Mouse (Mus musculus) layer of hippocampus, adult 9-11 months (tissue): ENCODE data around the gene Fgd3.

ENCODE experiments used
- DNase-seq: peaks from one replicate; pipeline ENCODE4 v3.0.0; 2022

The Fgd3 gene

GRCm38 (mm10) chr13:49300771-49301170, 19.3 kb downstream of the Fgd3 start:
- no peak for DNase-seq

GRCm38 (mm10) chr13:49298514-49299381, 21.4 kb downstream of the Fgd3 start:
- peak; percentile 59 for DNase-seq

- no peak for DNase-seq
These were observed 23.8 kb downstream of the Fgd3 start for GRCm38 (mm10) chr13:49296270-49296669.

- no peak for DNase-seq
These were observed 26.0 kb downstream of the Fgd3 start for GRCm38 (mm10) chr13:49294108-49294507.

GRCm38 (mm10) chr13:49291949-49292348, 28.2 kb downstream of the Fgd3 start:
- no peak for DNase-seq

GRCm38 (mm10) chr13:49291398-49291797, 28.7 kb downstream of the Fgd3 start:
- DNase-seq: no peak

GRCm38 (mm10) chr13:49287224-49287623, 32.9 kb downstream of the Fgd3 start:
- DNase-seq: no peak

GRCm38 (mm10) chr13:49286750-49287149, 33.4 kb downstream of the Fgd3 start:
- DNase-seq: no peak

GRCm38 (mm10) chr13:49283686-49284085, 36.4 kb downstream of the Fgd3 start:
- no peak for DNase-seq

- DNase-seq: no peak
These were observed 37.9 kb downstream of the Fgd3 start for GRCm38 (mm10) chr13:49282168-49282567.

GRCm38 (mm10) chr13:49271831-49272765, 48.0 kb downstream of the Fgd3 start:
- peak; percentile 57 for DNase-seq

- no peak for DNase-seq
These were observed 49.6 kb downstream of the Fgd3 start for GRCm38 (mm10) chr13:49270500-49270899.

GRCm38 (mm10) chr13:49267645-49268044, 52.5 kb downstream of the Fgd3 start:
- no peak for DNase-seq

- no peak for DNase-seq
These were observed 59.9 kb downstream of the Fgd3 start for GRCm38 (mm10) chr13:49260036-49260722.

- DNase-seq: no peak
These were observed 62.2 kb downstream of the Fgd3 start for GRCm38 (mm10) chr13:49257819-49258313.

- peak; percentile 34 for DNase-seq
These were observed 67.4 kb downstream of the Fgd3 start for GRCm38 (mm10) chr13:49252746-49253145.

- no peak for DNase-seq
These were observed 68.0 kb downstream of the Fgd3 start for GRCm38 (mm10) chr13:49252113-49252512.

- no peak for DNase-seq
These were observed 69.2 kb downstream of the Fgd3 start for GRCm38 (mm10) chr13:49250716-49251517.

GRCm38 (mm10) chr13:49249634-49250033, 70.5 kb downstream of the Fgd3 start:
- no peak for DNase-seq

GRCm38 (mm10) chr13:49248923-49249322, 71.2 kb downstream of the Fgd3 start:
- DNase-seq: no peak

GRCm38 (mm10) chr13:49248467-49248862, 71.6 kb downstream of the Fgd3 start, which contains the start of gene Susd3:
Susd3 (minus strand) TSS chr13:49248706.
- no peak for DNase-seq
